Mouse (Mus musculus): ENCODE data around the gene Anxa1.

The Anxa1 gene

GRCm38 (mm10) chr19:20390455-20390994 lies at the start of gene Anxa1:
Anxa1 (minus strand) TSS chr19:20390944.
- DNase-seq = peak; percentile 2

GRCm38 (mm10) chr19:20437043-20437442 lies 46.3 kb upstream of the Anxa1 start:
- DNase-seq = no peak

- peak; percentile 38 for DNase-seq
Measured at GRCm38 (mm10) chr19:20434541-20434940, 43.8 kb upstream of the Anxa1 start.

- no peak for DNase-seq
Measured at GRCm38 (mm10) chr19:20433966-20434365, 43.2 kb upstream of the Anxa1 start.

- DNase-seq = no peak
Measured at GRCm38 (mm10) chr19:20426443-20427161, 35.9 kb upstream of the Anxa1 start.

- no peak for DNase-seq
Measured at GRCm38 (mm10) chr19:20411276-20411675, 20.5 kb upstream of the Anxa1 start.

- peak; percentile 5 for DNase-seq
Measured at GRCm38 (mm10) chr19:20409541-20410528, 19.1 kb upstream of the Anxa1 start.

- DNase-seq = no peak
Measured at GRCm38 (mm10) chr19:20406475-20406874, 15.7 kb upstream of the Anxa1 start.

GRCm38 (mm10) chr19:20405015-20405414 lies 14.3 kb upstream of the Anxa1 start:
- DNase-seq = no peak

- DNase-seq = no peak
Measured at GRCm38 (mm10) chr19:20403740-20404139, 13.0 kb upstream of the Anxa1 start.

GRCm38 (mm10) chr19:20403219-20403618 lies 12.5 kb upstream of the Anxa1 start:
- DNase-seq = no peak

- DNase-seq = no peak
Measured at GRCm38 (mm10) chr19:20402516-20403200, 11.9 kb upstream of the Anxa1 start.

- DNase-seq = no peak
Measured at GRCm38 (mm10) chr19:20401961-20402360, 11.2 kb upstream of the Anxa1 start.

GRCm38 (mm10) chr19:20399187-20399586 lies 8.4 kb upstream of the Anxa1 start:
- no peak for DNase-seq

- DNase-seq = no peak
Measured at GRCm38 (mm10) chr19:20397092-20397491, 6.3 kb upstream of the Anxa1 start.

- no peak for DNase-seq
Measured at GRCm38 (mm10) chr19:20393556-20394274, 3.0 kb upstream of the Anxa1 start.

GRCm38 (mm10) chr19:20389723-20390122 lies 1.0 kb downstream of the Anxa1 start:
- DNase-seq = no peak

GRCm38 (mm10) chr19:20389245-20389644 lies 1.5 kb downstream of the Anxa1 start:
- DNase-seq = no peak

- no peak for DNase-seq
Measured at GRCm38 (mm10) chr19:20388276-20388675, 2.5 kb downstream of the Anxa1 start.

- no peak for DNase-seq
Measured at GRCm38 (mm10) chr19:20386296-20386695, 4.4 kb downstream of the Anxa1 start.

GRCm38 (mm10) chr19:20385645-20386044 lies 5.1 kb downstream of the Anxa1 start:
- no peak for DNase-seq

- DNase-seq = no peak
Measured at GRCm38 (mm10) chr19:20381207-20381752, 9.5 kb downstream of the Anxa1 start.

Measured in thymus, postnatal 25 days (tissue).